Mouse (Mus musculus) liver, embryonic 12.5 days (tissue): ENCODE results near the gene Adap2. TPM values are rescaled to one million over a fixed set of nuclear protein-coding genes. Genes with fewer than 3 reads are reported as not detected.

ENCODE experiments used
- ATAC-seq: fragments of 200-750 bp; cut with Nextera tagmentation; 2 replicates; pipeline ENCODE4 v1.8.0; 2017; ENCODE audit warnings: moderate number of reproducible peaks, mild to moderate bottlenecking, moderate library complexity
- H3K27ac ChIP-seq: fragments of 300-500 bp; sonication (generic); 2 replicates; pipeline ENCODE4 v1.5.1; 2016; ENCODE audit warnings: mild to moderate bottlenecking
- H3K27me3 ChIP-seq: fragments of 300-500 bp; sonication (generic); replicated peaks from 2 replicates; pipeline ENCODE4 v1.6.1; 2016; ENCODE audit warnings: mild to moderate bottlenecking, moderate library complexity
- H3K36me3 ChIP-seq: fragments of 300-500 bp; sonication (generic); 2 replicates; pipeline ENCODE4 v1.6.1; 2016; ENCODE audit warnings: mild to moderate bottlenecking, moderate library complexity
- H3K4me1 ChIP-seq: fragments of 300-500 bp; sonication (generic); 2 replicates; pipeline ENCODE4 v1.6.1; 2016
- H3K4me2 ChIP-seq: fragments of 300-500 bp; sonication (generic); 2 replicates; pipeline ENCODE4 v1.6.1; 2016; ENCODE audit warnings: mild to moderate bottlenecking, moderate library complexity
- H3K4me3 ChIP-seq: fragments of 300-500 bp; sonication (generic); 2 replicates; pipeline ENCODE4 v1.5.1; 2016; ENCODE audit warnings: mild to moderate bottlenecking, moderate library complexity
- H3K9ac ChIP-seq: fragments of 300-500 bp; sonication (generic); 2 replicates; pipeline ENCODE4 v1.6.1; 2016; ENCODE audit warnings: mild to moderate bottlenecking, moderate library complexity
- H3K9me3 ChIP-seq: fragments of 300-500 bp; sonication (generic); replicated peaks from 2 replicates; pipeline ENCODE4 v1.6.1; 2016; ENCODE audit warnings: mild to moderate bottlenecking, moderate library complexity
- WGBS: fragments of 180-500 bp; shearing (Covaris S2); methylation state at CpG from one replicate; pipeline ENCODE4 v1.1.7; 2016; ENCODE audit not compliant: insufficient replicate concordance; 5-methylcytosine and 5-hydroxymethylcytosine counted together
- polyA plus RNA-seq: library from polyadenylated mRNA; unstranded; fragments of >200 nt; fragmentation: Nextera tagmentation; extraction: Ambion mirVana; gene quantifications from 2 replicates; pipeline ENCODE4 v1.2.1, GENCODE M21; 2016

Adap2 gene
- polyA plus RNA-seq, 1 experiment from 2014 or later: 2.7 TPM

DNA sequence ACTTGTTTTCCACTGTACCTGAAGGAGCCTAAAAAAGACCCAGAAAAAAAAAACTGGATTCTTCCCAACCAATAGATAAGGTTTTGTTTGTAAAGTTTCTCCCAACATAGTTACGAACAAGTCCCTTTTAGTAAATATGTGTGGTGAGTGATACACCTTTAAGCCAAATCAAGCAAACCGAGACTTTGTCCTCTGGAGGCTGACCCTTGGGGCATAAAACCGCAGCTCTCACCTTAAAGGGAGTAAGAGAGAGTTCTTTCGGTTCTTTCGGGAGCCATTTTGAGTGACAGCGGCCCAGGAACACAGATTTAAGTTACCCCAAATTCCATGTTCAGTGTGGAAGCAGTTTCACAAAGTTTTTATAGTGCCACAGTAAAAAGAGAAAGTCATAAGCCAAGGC lies 48.4 kb downstream of the Adap2 start:
- no peak overlapping the region for H3K27ac ChIP-seq

DNA sequence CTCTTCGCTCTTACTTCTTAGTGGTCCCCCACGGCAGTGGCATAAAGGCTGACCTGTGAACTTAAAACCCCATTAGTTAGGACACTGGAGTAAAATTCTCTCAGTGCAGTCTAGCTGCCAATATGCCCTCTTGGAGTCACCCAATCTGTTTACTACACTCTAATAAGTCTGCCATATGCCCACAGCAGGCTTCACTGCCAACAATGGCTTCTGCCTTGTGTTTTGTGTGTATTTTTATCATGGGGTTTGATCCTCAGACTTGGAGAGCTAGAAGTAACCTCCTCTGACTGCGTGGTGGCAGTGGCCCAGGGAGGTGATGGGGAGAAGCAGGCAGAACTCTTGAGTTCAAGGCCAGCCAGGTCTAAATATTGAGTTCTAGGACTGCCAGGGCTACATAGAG lies 50.1 kb downstream of the Adap2 start:
- Histone ChIP-seq H3K4me1 (peaks cover 3% of the 10 kb centered on the region), H3K9ac (no peak overlapping the region), H3K27ac (no peak overlapping the region), H3K4me2 (no peak overlapping the region), H3K9me3 (no peaks in the 10 kb centered on the region), H3K27me3 (no peaks in the 10 kb centered on the region), H3K36me3 (no peaks in the 10 kb centered on the region), H3K4me3 (no peak overlapping the region)
- ATAC-seq: no peak
- WGBS: 68% methylated on average over 3 of the region's 3 CpGs

More for the DNA sequence above, 48.4 kb downstream of the Adap2 start:
- Histone ChIP-seq H3K9ac (no peak overlapping the region), H3K4me1 (no peaks in the 10 kb centered on the region), H3K27me3 (no peaks in the 10 kb centered on the region), H3K4me2 (no peak overlapping the region), H3K4me3 (no peak overlapping the region), H3K9me3 (no peaks in the 10 kb centered on the region), H3K36me3 (no peaks in the 10 kb centered on the region)
- no peak for ATAC-seq
- WGBS: 70% methylated on average over 6 of the region's 6 CpGs

DNA sequence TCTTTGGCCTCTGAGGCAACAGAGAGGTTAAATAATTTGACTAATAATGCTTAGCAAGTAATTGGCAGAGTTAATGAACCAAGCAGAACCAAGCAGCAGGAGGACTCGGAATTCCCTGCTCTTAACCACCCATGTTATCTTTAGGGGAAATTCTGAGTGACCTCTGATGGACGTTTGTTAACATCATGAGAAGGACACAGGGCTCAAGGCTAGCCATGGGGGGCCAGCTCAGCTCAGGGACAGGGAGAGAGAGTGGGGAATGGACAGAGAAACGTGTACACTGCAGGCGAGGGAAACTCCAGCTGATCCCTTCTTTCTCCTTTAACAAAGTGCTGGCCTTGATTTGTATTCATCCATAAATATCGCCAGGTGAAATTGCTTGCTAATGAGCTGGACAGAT lies 51.0 kb downstream of the Adap2 start:
- Histone ChIP-seq H3K27me3 (no peaks in the 10 kb centered on the region), H3K4me2 (no peak overlapping the region), H3K9ac (no peak overlapping the region), H3K4me3 (no peak overlapping the region), H3K4me1 (peaks cover 5% of the 10 kb centered on the region), H3K36me3 (no peaks in the 10 kb centered on the region), H3K9me3 (no peaks in the 10 kb centered on the region), H3K27ac (no peak overlapping the region)
- ATAC-seq: no peak
- 52% methylated on average over 5 of the region's 5 CpGs for WGBS

DNA sequence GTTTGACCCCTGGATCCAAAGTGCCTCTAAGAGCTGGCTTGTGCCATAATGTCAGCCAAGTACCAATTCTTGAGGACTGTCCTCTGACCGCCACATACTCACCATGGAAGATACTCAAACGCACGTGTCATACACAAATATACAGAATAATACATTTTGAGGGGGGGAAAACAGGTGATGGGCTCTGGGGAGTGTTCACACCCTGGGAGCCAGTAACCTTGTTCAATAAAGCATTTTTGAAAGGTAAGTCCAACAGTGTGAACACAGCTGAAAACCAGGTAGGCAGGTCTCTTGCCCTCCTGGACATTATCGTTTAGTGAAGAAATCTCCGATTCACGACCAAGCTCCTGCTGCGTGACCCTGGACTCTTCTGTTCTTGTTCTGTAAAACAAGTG lies 54.6 kb downstream of the Adap2 start:
- peak overlapping the region; percentile 74; the same call in 1 of the 2 replicates for H3K4me3 ChIP-seq
- H3K27ac ChIP-seq: no peak overlapping the region
- peaks cover 12% of the 10 kb centered on the region for H3K36me3 ChIP-seq
- peak overlapping the region; percentile 80 for H3K4me2 ChIP-seq
- peaks cover 29% of the 10 kb centered on the region for H3K4me1 ChIP-seq
- no peaks in the 10 kb centered on the region for H3K9me3 ChIP-seq
- WGBS: 34% methylated on average over 7 of the region's 7 CpGs
- ATAC-seq: 0 out of 2 replicates have a peak, but pooled peaks have one; percentile 3
- H3K27me3 ChIP-seq: no peaks in the 10 kb centered on the region
- H3K9ac ChIP-seq: no peak overlapping the region

DNA sequence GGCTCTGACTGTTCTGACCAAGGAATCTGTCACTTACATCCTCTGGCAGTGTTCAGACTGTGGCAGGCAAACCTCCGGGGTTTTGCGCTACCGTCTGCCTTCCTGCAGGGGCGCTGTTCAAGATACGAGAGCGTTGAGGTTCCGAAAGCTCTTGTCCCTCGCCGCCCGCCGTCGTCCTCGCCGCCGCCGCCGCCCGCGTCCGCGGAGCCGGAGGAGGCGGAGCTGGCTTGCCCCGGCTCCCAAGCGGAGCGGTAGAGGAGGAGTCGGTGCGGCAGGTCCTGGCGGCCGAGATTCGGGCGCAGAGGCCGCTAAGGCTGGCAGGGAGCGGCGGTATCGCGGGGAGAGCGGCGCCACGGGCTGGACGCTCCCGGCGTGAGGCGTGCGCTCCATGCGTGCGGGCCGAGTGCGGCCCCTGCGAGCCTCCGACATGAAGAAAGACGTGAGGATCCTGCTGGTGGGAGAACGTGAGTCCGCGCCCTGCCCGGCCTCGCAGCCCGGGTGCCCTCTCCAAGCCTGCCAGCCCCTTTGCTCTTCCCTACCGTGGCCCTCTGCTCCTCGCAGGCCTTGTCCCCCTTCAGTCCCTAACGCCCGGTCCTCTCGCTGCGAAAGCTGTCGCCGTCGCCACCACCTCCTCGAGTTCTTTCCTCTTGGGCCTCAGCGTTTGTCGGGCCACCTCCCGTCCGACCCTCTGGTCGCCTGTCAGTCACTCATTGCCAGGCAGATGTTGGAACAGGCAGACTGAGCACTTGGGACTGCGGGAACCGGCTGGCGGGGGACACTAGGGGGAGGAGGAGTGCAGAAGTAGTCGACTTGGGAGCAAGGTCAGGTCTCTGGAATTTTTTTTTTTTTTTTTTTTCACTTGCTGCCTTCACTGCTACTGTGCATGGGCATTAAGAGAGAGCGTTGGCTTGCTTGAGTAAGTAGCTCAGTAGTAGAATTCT lies 55.2 kb downstream of the Adap2 start, which contains the start of gene Rhot1:
Gene Rhot1, plus strand, starts transcription at position 160 of the 941 bp plus-strand sequence.
- Histone ChIP-seq H3K27me3 (no peaks in the 10 kb centered on the region), H3K27ac (peak within 1 kb of the TSS; percentile 95), H3K4me1 (peaks cover 29% of the 10 kb centered on the region), H3K4me3 (peak within 1 kb of the TSS; percentile 74), H3K36me3 (peaks cover 17% of the 10 kb centered on the region), H3K9ac (peak within 1 kb of the TSS; percentile 95), H3K9me3 (no peaks in the 10 kb centered on the region), H3K4me2 (peak within 1 kb of the TSS; percentile 80)
- peak; percentile 94 for ATAC-seq
- WGBS: under 1% methylated on average over 78 of the region's 78 CpGs

DNA sequence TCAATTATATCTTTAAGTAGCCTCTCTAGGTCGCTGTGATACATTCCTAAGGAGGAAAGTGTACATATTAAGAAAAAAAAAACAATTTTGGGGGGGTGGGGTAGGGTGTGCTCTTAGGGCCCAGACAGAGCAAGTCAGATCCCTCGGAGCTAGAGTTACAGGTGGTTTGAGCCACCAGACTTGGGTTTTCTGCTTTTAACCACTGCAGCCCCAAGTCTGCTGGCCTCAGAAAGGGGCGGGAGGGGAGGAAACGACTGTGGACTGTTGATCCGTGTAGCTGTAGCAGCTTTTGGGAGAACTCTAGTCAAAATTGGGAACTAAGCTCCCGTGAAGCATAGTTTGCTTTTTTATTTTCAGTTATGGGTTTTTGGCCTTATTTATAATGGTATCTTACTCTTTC lies 56.4 kb downstream of the Adap2 start:
- ATAC-seq: no peak
- Histone ChIP-seq H3K36me3 (peaks cover 27% of the 10 kb centered on the region), H3K9me3 (no peaks in the 10 kb centered on the region), H3K4me3 (peak overlapping the region; percentile 74), H3K9ac (peak overlapping the region; percentile 95), H3K27me3 (no peaks in the 10 kb centered on the region), H3K4me1 (peaks cover 29% of the 10 kb centered on the region), H3K27ac (no peak overlapping the region), H3K4me2 (peak overlapping the region; percentile 80)
- WGBS: 22% methylated on average over 6 of the region's 6 CpGs

DNA sequence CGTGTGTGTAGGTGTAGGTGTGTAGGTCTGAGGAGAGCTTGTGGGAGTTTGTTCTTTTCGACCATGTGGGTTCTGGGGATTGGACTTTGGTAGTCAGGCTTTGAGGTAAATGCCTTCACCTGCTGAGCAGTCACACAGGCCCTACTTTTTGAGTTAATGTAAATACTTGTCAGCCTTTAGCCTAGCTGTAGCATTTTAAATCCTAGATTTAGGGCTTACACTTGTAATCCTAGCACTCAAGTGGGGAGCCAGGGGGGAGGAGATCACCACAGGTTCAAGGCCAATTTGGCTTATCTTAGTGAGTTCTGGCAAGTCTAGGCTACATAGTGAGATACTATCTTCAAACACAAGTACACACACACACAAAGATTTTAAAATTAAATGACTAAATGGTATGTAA lies 58.4 kb downstream of the Adap2 start:
- H3K4me3 ChIP-seq: no peak overlapping the region
- H3K9ac ChIP-seq: no peak overlapping the region
- H3K27ac ChIP-seq: no peak overlapping the region
- no peak for ATAC-seq
- no peaks in the 10 kb centered on the region for H3K27me3 ChIP-seq
- peaks cover 39% of the 10 kb centered on the region for H3K36me3 ChIP-seq
- H3K9me3 ChIP-seq: no peaks in the 10 kb centered on the region
- WGBS: 85% methylated on average over 2 of the region's 2 CpGs
- H3K4me2 ChIP-seq: no peak overlapping the region
- peaks cover 29% of the 10 kb centered on the region for H3K4me1 ChIP-seq

DNA sequence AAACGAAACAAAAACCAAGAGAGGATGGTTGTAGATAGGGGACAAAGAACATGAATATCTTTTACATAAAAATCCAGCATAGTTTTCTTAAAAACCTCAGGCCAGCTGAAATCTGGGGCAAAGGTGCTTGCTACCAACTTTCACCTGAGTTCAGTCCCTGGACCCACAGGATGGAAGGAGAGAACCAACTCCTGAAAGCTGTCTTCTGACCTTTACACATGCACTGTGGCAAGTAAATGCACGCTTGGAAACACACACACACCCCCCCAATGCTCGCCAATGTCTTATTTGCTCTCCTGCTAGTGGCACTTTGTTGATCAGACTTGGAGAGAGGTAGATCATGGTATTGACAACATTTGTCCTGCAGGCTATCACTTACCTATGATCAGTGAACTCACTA lies 61.4 kb downstream of the Adap2 start:
- Histone ChIP-seq H3K36me3 (peaks cover 46% of the 10 kb centered on the region), H3K4me2 (no peak overlapping the region), H3K27ac (no peak overlapping the region), H3K9ac (no peak overlapping the region), H3K27me3 (no peaks in the 10 kb centered on the region), H3K4me1 (peaks cover 21% of the 10 kb centered on the region), H3K9me3 (no peaks in the 10 kb centered on the region), H3K4me3 (no peak overlapping the region)
- no peak for ATAC-seq
- 72% methylated on average over 3 of the region's 3 CpGs for WGBS

DNA sequence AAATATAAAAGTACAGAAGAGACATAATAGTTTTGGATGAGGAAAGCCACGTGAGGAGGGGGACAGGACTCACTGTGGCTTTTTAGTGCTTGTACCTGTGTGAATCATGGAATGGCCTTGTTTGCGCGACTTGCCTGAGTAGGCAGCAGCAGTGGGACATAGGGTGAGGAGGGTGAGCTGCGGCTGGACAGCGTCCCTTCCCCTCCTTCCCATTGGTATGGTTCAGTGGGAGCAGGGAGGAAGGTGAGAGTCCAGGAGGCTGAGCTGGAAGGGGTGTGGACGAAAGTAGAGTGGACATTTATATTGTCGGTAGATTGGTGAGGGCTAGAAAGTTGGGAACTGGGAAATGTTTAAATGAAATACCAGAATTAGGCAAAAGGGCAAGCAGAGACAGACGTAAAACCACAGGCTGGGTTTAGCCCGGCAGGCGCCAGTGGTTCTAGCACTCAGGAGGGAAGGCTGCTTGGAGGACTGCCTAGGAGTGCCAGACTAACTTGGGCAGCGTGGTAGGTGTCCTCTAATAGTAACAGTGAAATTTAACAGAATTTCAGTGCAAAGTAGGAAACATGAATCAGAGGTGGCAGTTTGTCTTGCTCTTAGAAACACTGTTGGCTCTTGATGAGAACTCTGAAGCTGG lies 64.9 kb downstream of the Adap2 start:
- H3K9me3 ChIP-seq: no peaks in the 10 kb centered on the region
- no peaks in the 10 kb centered on the region for H3K4me1 ChIP-seq
- WGBS: 78% methylated on average over 11 of the region's 11 CpGs
- H3K4me2 ChIP-seq: no peak overlapping the region
- H3K4me3 ChIP-seq: no peak overlapping the region
- no peak for ATAC-seq
- no peak overlapping the region for H3K27ac ChIP-seq
- no peaks in the 10 kb centered on the region for H3K27me3 ChIP-seq
- peaks cover 61% of the 10 kb centered on the region for H3K36me3 ChIP-seq
- H3K9ac ChIP-seq: no peak overlapping the region

Other genes with a start within 250 kb of the Adap2 start
- 45.4 and 45.5 TPM in 2 replicates for gene Utp6, start 191.7 kb upstream of the Adap2 start, polyA plus RNA-seq
- gene Suz12, start 161.0 kb upstream of the Adap2 start, polyA plus RNA-seq: 25.1 and 28.0 TPM in 2 replicates
- 109 and 111 TPM in 2 replicates for gene Crlf3, start 73.1 kb upstream of the Adap2 start, polyA plus RNA-seq
- gene Atad5, start 64.7 kb upstream of the Adap2 start, polyA plus RNA-seq: 15.0 and 15.9 TPM in 2 replicates
- 18.2 and 22.4 TPM in 2 replicates for gene Tefm, start 11.9 kb upstream of the Adap2 start, polyA plus RNA-seq
- gene Rnf135, start 29.7 kb downstream of the Adap2 start, polyA plus RNA-seq: 4.2 and 5.0 TPM in 2 replicates
- gene Rhot1, start 54.9 kb downstream of the Adap2 start, polyA plus RNA-seq: 36.7 and 36.9 TPM in 2 replicates
- 0.18 and 0.29 TPM in 2 replicates for gene Rhbdl3, start 146.8 kb downstream of the Adap2 start, polyA plus RNA-seq
- gene 5730455P16Rik, start 223.9 kb downstream of the Adap2 start, polyA plus RNA-seq: 11.3 and 12.0 TPM in 2 replicates
- gene Zfp207, start 229.2 kb downstream of the Adap2 start, polyA plus RNA-seq: 143 TPM in 2 replicates